Mouse (Mus musculus) ES-E14 (cell line): ENCODE measurements around the gene Acp7.

ENCODE experiments used
- ZC3H11A ChIP-seq: IDR thresholded peaks from 2 replicates; pipeline ENCODE4 v1.6.1; 2012; ENCODE audit warnings: low read depth, mild to moderate bottlenecking, inconsistent platforms, low read length, borderline replicate concordance
- ZNF384 ChIP-seq: IDR thresholded peaks from 2 replicates; pipeline ENCODE4 v1.6.1; 2012; ENCODE audit warnings: low read depth, low read length, inconsistent platforms

DNA sequence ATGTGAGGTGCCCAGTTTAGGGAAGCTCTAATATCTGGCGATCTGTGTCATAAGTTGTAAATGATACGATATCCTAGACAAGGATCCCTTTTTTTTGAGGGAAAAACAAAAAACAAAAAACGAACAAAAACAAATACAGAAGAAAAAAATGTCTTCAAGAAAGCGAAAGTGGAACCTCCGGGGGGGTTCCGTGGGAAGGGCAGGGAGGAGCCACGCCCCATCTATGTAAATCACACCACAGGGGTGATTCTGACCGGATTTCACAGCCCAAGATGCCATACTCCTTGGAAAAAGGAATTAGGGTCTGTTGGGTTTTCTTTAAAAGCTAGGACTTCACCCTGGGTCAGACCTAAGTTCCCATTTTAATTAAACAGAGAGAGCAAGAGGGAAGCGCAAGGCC is 43.9 kb upstream of the Acp7 start:
- no peak for TF ChIP-seq ZC3H11A
- no peak for TF ChIP-seq ZNF384
